Mouse (Mus musculus) small intestine, adult 2 months (tissue): Measurements from ENCODE around the gene Calcb. TPM values are rescaled to one million over a fixed set of nuclear protein-coding genes. Genes with fewer than 3 reads are reported as not detected.

ENCODE experiments used
- H3K27ac ChIP-seq: fragments of 200-500 bp; 2 replicates; pipeline ENCODE4 v1.5.1; 2012; ENCODE audit warnings: low read depth, low read length, control low read depth, inconsistent platforms; ENCODE audit not compliant: insufficient read depth
- H3K27me3 ChIP-seq: fragments of 200-500 bp; 2 replicates; pipeline ENCODE4 v1.6.1; 2012; ENCODE audit warnings: mild to moderate bottlenecking, moderate library complexity, low read length, inconsistent platforms; ENCODE audit not compliant: control insufficient read depth, insufficient read depth
- H3K36me3 ChIP-seq: fragments of 200-500 bp; 2 replicates; pipeline ENCODE4 v1.6.1; 2012; ENCODE audit warnings: mild to moderate bottlenecking, low read length, control low read depth, inconsistent platforms; ENCODE audit not compliant: control insufficient read depth, insufficient read depth
- H3K4me1 ChIP-seq: fragments of 200-500 bp; 2 replicates; pipeline ENCODE4 v1.6.1; 2012; ENCODE audit warnings: low read length, inconsistent platforms, mixed read lengths; ENCODE audit not compliant: control insufficient read depth, insufficient read depth, insufficient read length
- H3K4me3 ChIP-seq: fragments of 200-500 bp; 2 replicates; pipeline ENCODE4 v1.5.1; 2012; ENCODE audit warnings: low read depth, mild to moderate bottlenecking, control low read depth, inconsistent platforms, low read length, moderate library complexity
- CTCF ChIP-seq: fragments of 200-500 bp; IDR thresholded peaks from 2 replicates; pipeline ENCODE4 v1.5.1; 2012; ENCODE audit warnings: low read depth, mild to moderate bottlenecking, control low read depth, inconsistent platforms, low read length, moderate library complexity, mixed read lengths; ENCODE audit not compliant: insufficient replicate concordance, insufficient read length; ENCODE audit errors: extremely low read depth
- POLR2A ChIP-seq: fragments of 200-500 bp; IDR thresholded peaks from 2 replicates; pipeline ENCODE4 v1.6.1; 2012; ENCODE audit warnings: low read depth, mild to moderate bottlenecking, control low read depth, inconsistent platforms, low read length, moderate library complexity
- WGBS: fragments of 180-500 bp; shearing (Covaris S2); methylation state at CpG from one replicate; pipeline ENCODE4 v1.1.7; 2018; 5-methylcytosine and 5-hydroxymethylcytosine counted together
- polyA plus RNA-seq: library from polyadenylated mRNA; depleted of rRNA; stranded (reverse); fragments of >200 nt; gene quantifications from 2 replicates; pipeline ENCODE4 v1.2.3, GENCODE M21; 2012

Calcb gene
- polyA plus RNA-seq, 1 experiment = 1.2 TPM

- H3K36me3 ChIP-seq = no peaks in the 10 kb centered on the region
- H3K4me3 ChIP-seq = no peak overlapping the region
- H3K4me1 ChIP-seq = peaks cover 6% of the 10 kb centered on the region; the same call in 1 of the 2 replicates
- TF ChIP-seq POLR2A (no peak), CTCF (no peak)
- WGBS = 71% methylated on average over 4 of the region's 4 CpGs
- no peak overlapping the region for H3K27ac ChIP-seq
- H3K27me3 ChIP-seq = no peaks in the 10 kb centered on the region; the same call in 1 of the 2 replicates
Observed at GRCm38 (mm10) chr7:114748239-114748638, 29.8 kb downstream of the Calcb start.

GRCm38 (mm10) chr7:114753471-114753870 is 35.0 kb downstream of the Calcb start:
- Histone ChIP-seq H3K27me3 (no peaks in the 10 kb centered on the region), H3K4me1 (no peaks in the 10 kb centered on the region), H3K27ac (no peak overlapping the region), H3K36me3 (no peaks in the 10 kb centered on the region), H3K4me3 (no peak overlapping the region)
- no peak for TF ChIP-seq CTCF
- no peak for TF ChIP-seq POLR2A
- 83% methylated on average over 2 of the region's 2 CpGs for WGBS

- Histone ChIP-seq H3K36me3 (no peaks in the 10 kb centered on the region), H3K27ac (no peak overlapping the region), H3K27me3 (no peaks in the 10 kb centered on the region), H3K4me1 (no peaks in the 10 kb centered on the region), H3K4me3 (no peak overlapping the region)
- WGBS = 11% methylated on average over 1 of the region's 1 CpGs
- TF ChIP-seq POLR2A (no peak), CTCF (no peak)
Observed at GRCm38 (mm10) chr7:114754196-114754595, 35.8 kb downstream of the Calcb start.

- Histone ChIP-seq H3K27me3 (no peaks in the 10 kb centered on the region), H3K36me3 (no peaks in the 10 kb centered on the region), H3K4me1 (no peaks in the 10 kb centered on the region), H3K27ac (no peak overlapping the region), H3K4me3 (no peak overlapping the region)
- TF ChIP-seq POLR2A (no peak), CTCF (no peak)
- 81% methylated on average over 8 of the region's 8 CpGs for WGBS
Observed at GRCm38 (mm10) chr7:114754626-114755025, 36.2 kb downstream of the Calcb start.

GRCm38 (mm10) chr7:114762660-114763059 is 44.2 kb downstream of the Calcb start:
- TF ChIP-seq CTCF (no peak), POLR2A (no peak)
- no peak overlapping the region for H3K4me3 ChIP-seq
- 53% methylated on average over 2 of the region's 2 CpGs for WGBS
- no peaks in the 10 kb centered on the region for H3K36me3 ChIP-seq
- H3K27ac ChIP-seq = no peak overlapping the region
- no peaks in the 10 kb centered on the region for H3K4me1 ChIP-seq
- no peaks in the 10 kb centered on the region for H3K27me3 ChIP-seq

GRCm38 (mm10) chr7:114765273-114765672 is 46.8 kb downstream of the Calcb start:
- WGBS = 85% methylated on average over 3 of the region's 3 CpGs
- TF ChIP-seq POLR2A (no peak), CTCF (no peak)
- Histone ChIP-seq H3K27me3 (no peaks in the 10 kb centered on the region), H3K4me3 (no peak overlapping the region), H3K27ac (no peak overlapping the region), H3K4me1 (no peaks in the 10 kb centered on the region), H3K36me3 (no peaks in the 10 kb centered on the region)

GRCm38 (mm10) chr7:114766523-114766922 is 48.1 kb downstream of the Calcb start:
- Histone ChIP-seq H3K36me3 (no peaks in the 10 kb centered on the region), H3K4me3 (no peak overlapping the region), H3K27me3 (no peaks in the 10 kb centered on the region), H3K4me1 (no peaks in the 10 kb centered on the region), H3K27ac (no peak overlapping the region)
- 84% methylated on average over 3 of the region's 3 CpGs for WGBS
- TF ChIP-seq POLR2A (no peak), CTCF (no peak)

- Histone ChIP-seq H3K4me3 (no peak overlapping the region), H3K36me3 (no peaks in the 10 kb centered on the region)
Observed at GRCm38 (mm10) chr7:114768516-114768915, 50.1 kb downstream of the Calcb start.

More at GRCm38 (mm10) chr7:114768516-114768915, 50.1 kb downstream of the Calcb start:
- TF ChIP-seq CTCF (no peak), POLR2A (no peak)
- no peaks in the 10 kb centered on the region for H3K27me3 ChIP-seq
- H3K27ac ChIP-seq = no peak overlapping the region
- 83% methylated on average over 5 of the region's 5 CpGs for WGBS
- peaks cover 4% of the 10 kb centered on the region; the same call in 1 of the 2 replicates for H3K4me1 ChIP-seq
